ENCODE assay signal across 22 mouse cellular contexts in the genomic region with DNA sequence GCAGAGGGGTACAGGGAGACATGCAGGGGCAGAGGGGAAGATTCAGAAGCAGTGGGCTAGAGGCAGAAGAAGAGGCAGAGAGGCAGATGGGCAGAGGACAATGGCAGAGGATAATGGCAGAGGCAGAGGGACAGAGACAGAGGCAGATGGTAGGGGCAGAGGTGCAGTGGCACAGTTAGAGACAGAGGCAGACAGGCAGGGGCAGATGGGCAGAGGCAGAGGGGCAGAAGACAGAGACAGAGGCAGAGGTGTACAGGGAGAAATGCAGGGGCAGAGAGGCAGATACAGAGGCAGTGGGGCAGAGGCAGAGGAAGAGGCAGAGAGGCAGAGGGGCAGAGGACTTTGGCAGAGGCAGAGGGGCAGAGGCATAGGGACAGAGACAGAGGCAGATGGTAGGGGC.
DNase-seq lines count a peak whose midpoint lies in the region; ATAC-seq and TF ChIP-seq lines count a peak whose summit lies in the region.
"Had no signal": no experiment of that assay in that cellular context is flagged by ENCODE, and none has a peak within 500 bp of the region (broad histone marks: within the 10 kb centered on the region; RNA-seq: fewer than 3 reads in every experiment).

No protein-coding gene starts in this region.

- 0 out of 2 replicates have a peak, but pooled peaks have one; percentile 35 for ATAC-seq in forebrain, embryonic 15.5 days (replicated peaks)
- peak; percentile 21; the same call in 1 of the 2 replicates for ATAC-seq in midbrain, embryonic 13.5 days
- ATAC-seq in midbrain, postnatal 0 days (ENCODE audit: low FRiP score) = no peak
- ATAC-seq in embryonic facial prominence, embryonic 15.5 days (ENCODE audit: insufficient number of reproducible peaks, low FRiP score, low TSS enrichment, low read depth) = 0 out of 2 replicates have a peak, but pooled peaks have one; percentile 19
- peak; percentile 50; the same call in 1 of the 2 replicates for ATAC-seq in monocyte, adult 5-6 weeks (replicated peaks; ENCODE audit: insufficient number of reproducible peaks, low FRiP score, low TSS enrichment, poor library complexity, severe bottlenecking)
- ATAC-seq: intestine, embryonic 15.5 days; liver, postnatal 0 days had no signal

- H3K9me3 ChIP-seq in forebrain, embryonic 15.5 days = no peaks in the 10 kb centered on the region
- no peaks in the 10 kb centered on the region for H3K9me3 ChIP-seq in forebrain, embryonic 10.5 days
- H3K9me3 ChIP-seq in midbrain, embryonic 13.5 days = no peaks in the 10 kb centered on the region
- no peaks in the 10 kb centered on the region for H3K9me3 ChIP-seq in midbrain, postnatal 0 days (ENCODE audit: low read length)
- no peaks in the 10 kb centered on the region for H3K9me3 ChIP-seq in embryonic facial prominence, embryonic 15.5 days (replicated peaks)
- H3K9me3 ChIP-seq: intestine, embryonic 15.5 days; kidney, embryonic 15.5 days; limb, embryonic 10.5 days had no signal

- no peak for TF ChIP-seq CTCF in midbrain, postnatal 0 days (IDR thresholded peaks at IDR 0.05)

- DNase-seq in forebrain, embryonic 10.5 days (ENCODE audit: extremely low spot score, low spot score) = no peak
- DNase-seq in midbrain, postnatal 0 days (ENCODE audit: low spot score) = no peak
- no peak for DNase-seq in adrenal gland, postnatal 4 days (ENCODE audit: low spot score in 2 of 2)
- DNase-seq: adrenal gland, postnatal 25 days; cerebellum, adult 18-20 months; cerebellum, postnatal 25 days; gastrocnemius, postnatal 25 days; heart, adult 2 months; heart, postnatal 36 days; kidney, postnatal 4 days; liver, postnatal 0 days; right cerebral cortex, postnatal 14 days; spleen, adult 18-20 months; thymus, postnatal 36 days had no signal

- H3K9ac ChIP-seq in forebrain, embryonic 15.5 days (replicated peaks) = no peak overlapping the region
- H3K9ac ChIP-seq in midbrain, embryonic 13.5 days (replicated peaks) = no peak overlapping the region
- H3K9ac ChIP-seq in midbrain, postnatal 0 days (replicated peaks; ENCODE audit: low read length, poor library complexity, severe bottlenecking) = no peak overlapping the region
- H3K9ac ChIP-seq in embryonic facial prominence, embryonic 15.5 days = no peak overlapping the region
- H3K9ac ChIP-seq: intestine, embryonic 15.5 days; kidney, embryonic 15.5 days; liver, postnatal 0 days had no signal

- no peaks in the 10 kb centered on the region for H3K4me1 ChIP-seq in forebrain, embryonic 15.5 days
- no peaks in the 10 kb centered on the region for H3K4me1 ChIP-seq in forebrain, embryonic 10.5 days
- no peaks in the 10 kb centered on the region for H3K4me1 ChIP-seq in midbrain, embryonic 13.5 days (replicated peaks)
- no peaks in the 10 kb centered on the region for H3K4me1 ChIP-seq in midbrain, postnatal 0 days (ENCODE audit: insufficient read depth, low read length)
- H3K4me1 ChIP-seq in embryonic facial prominence, embryonic 15.5 days = no peaks in the 10 kb centered on the region
- H3K4me1 ChIP-seq: intestine, embryonic 15.5 days; kidney, embryonic 15.5 days; limb, embryonic 10.5 days had no signal

- H3K36me3 ChIP-seq in forebrain, embryonic 15.5 days = no peaks in the 10 kb centered on the region
- H3K36me3 ChIP-seq in forebrain, embryonic 10.5 days (replicated peaks) = no peaks in the 10 kb centered on the region
- no peaks in the 10 kb centered on the region for H3K36me3 ChIP-seq in midbrain, embryonic 13.5 days
- peaks cover 3% of the 10 kb centered on the region; the same call in 1 of the 2 replicates for H3K36me3 ChIP-seq in midbrain, postnatal 0 days (ENCODE audit: insufficient read depth, low read length)
- no peaks in the 10 kb centered on the region for H3K36me3 ChIP-seq in embryonic facial prominence, embryonic 15.5 days
- H3K36me3 ChIP-seq: intestine, embryonic 15.5 days; kidney, embryonic 15.5 days; limb, embryonic 10.5 days had no signal

- no peaks in the 10 kb centered on the region for H3K27me3 ChIP-seq in forebrain, embryonic 15.5 days
- peaks cover 69% of the 10 kb centered on the region for H3K27me3 ChIP-seq in forebrain, embryonic 10.5 days (ENCODE audit: poor library complexity, severe bottlenecking)
- peaks cover 18% of the 10 kb centered on the region; the same call in 1 of the 2 replicates for H3K27me3 ChIP-seq in midbrain, embryonic 13.5 days
- H3K27me3 ChIP-seq in midbrain, postnatal 0 days (ENCODE audit: insufficient read depth, low read length) = no peaks in the 10 kb centered on the region
- no peaks in the 10 kb centered on the region for H3K27me3 ChIP-seq in embryonic facial prominence, embryonic 15.5 days
- H3K27me3 ChIP-seq: CH12.LX; intestine, embryonic 15.5 days; kidney, embryonic 15.5 days had no signal

- no peak overlapping the region for H3K4me2 ChIP-seq in forebrain, embryonic 15.5 days (replicated peaks)
- H3K4me2 ChIP-seq in midbrain, embryonic 13.5 days (replicated peaks) = no peak overlapping the region
- no peak overlapping the region for H3K4me2 ChIP-seq in midbrain, postnatal 0 days (ENCODE audit: low read depth, low read length, poor library complexity, severe bottlenecking)
- no peak overlapping the region for H3K4me2 ChIP-seq in embryonic facial prominence, embryonic 15.5 days (replicated peaks)
- H3K4me2 ChIP-seq: intestine, embryonic 15.5 days; kidney, embryonic 15.5 days had no signal

- no peak overlapping the region for H3K27ac ChIP-seq in forebrain, embryonic 15.5 days (replicated peaks)
- no peak overlapping the region for H3K27ac ChIP-seq in forebrain, embryonic 10.5 days
- no peak overlapping the region for H3K27ac ChIP-seq in midbrain, embryonic 13.5 days
- H3K27ac ChIP-seq in midbrain, postnatal 0 days (ENCODE audit: low read depth, low read length) = no peak overlapping the region
- no peak overlapping the region for H3K27ac ChIP-seq in embryonic facial prominence, embryonic 15.5 days (replicated peaks)
- H3K27ac ChIP-seq: heart, adult 2 months; intestine, embryonic 15.5 days; kidney, embryonic 15.5 days; limb, embryonic 10.5 days had no signal

- no peak overlapping the region for H3K4me3 ChIP-seq in forebrain, embryonic 15.5 days
- no peak overlapping the region for H3K4me3 ChIP-seq in forebrain, embryonic 10.5 days
- no peak overlapping the region for H3K4me3 ChIP-seq in midbrain, embryonic 13.5 days (replicated peaks)
- H3K4me3 ChIP-seq in midbrain, postnatal 0 days (ENCODE audit: low read depth, low read length) = no peak overlapping the region
- no peak overlapping the region for H3K4me3 ChIP-seq in embryonic facial prominence, embryonic 15.5 days (replicated peaks)
- H3K4me3 ChIP-seq: heart, adult 2 months; intestine, embryonic 15.5 days; kidney, embryonic 15.5 days; limb, embryonic 10.5 days had no signal
